Mouse (Mus musculus): ENCODE measurements around the gene Ube2d1. TPM values are rescaled to one million over a fixed set of nuclear protein-coding genes. Genes with fewer than 3 reads are reported as not detected.

Ube2d1 gene
- total RNA-seq (2021), result 10 to 100 TPM; 19.3 to 21.5 TPM
- polyA plus RNA-seq (2012; rRNA removed), result 14.4 and 20.5 TPM in 2 replicates
- long read RNA-seq, transcript Ube2d1-201 (7 exons, 1,431 nt), result major isoform, 7 of 8 reads
- long read RNA-seq, partial matches to known transcripts, result 0 of 8 reads
- long read RNA-seq, other reads (novel, unspliced or antisense), result 1 of 8 reads

- peak; percentile 94 for DNase-seq
These were observed at the start of gene Ube2d1 for GRCm38 (mm10) chr10:71285126-71285580. Gene Ube2d1 (minus strand): TSS chr10:71285262.

GRCm38 (mm10) chr10:71332859-71333258 lies 47.8 kb upstream of the Ube2d1 start:
- no peak for DNase-seq

- DNase-seq, result no peak
These were observed 47.3 kb upstream of the Ube2d1 start for GRCm38 (mm10) chr10:71332376-71332775.

GRCm38 (mm10) chr10:71331908-71332307 lies 46.8 kb upstream of the Ube2d1 start:
- DNase-seq, result no peak

GRCm38 (mm10) chr10:71330070-71330469 lies 45.0 kb upstream of the Ube2d1 start:
- no peak for DNase-seq

- DNase-seq, result no peak
These were observed 44.2 kb upstream of the Ube2d1 start for GRCm38 (mm10) chr10:71329295-71329694.

GRCm38 (mm10) chr10:71328870-71329269 lies 43.8 kb upstream of the Ube2d1 start:
- DNase-seq, result no peak

GRCm38 (mm10) chr10:71328382-71328781 lies 43.3 kb upstream of the Ube2d1 start:
- no peak for DNase-seq

GRCm38 (mm10) chr10:71327386-71327785 lies 42.3 kb upstream of the Ube2d1 start:
- no peak for DNase-seq

- peak; percentile 60 for DNase-seq
These were observed 41.7 kb upstream of the Ube2d1 start for GRCm38 (mm10) chr10:71326789-71327188.

- DNase-seq, result no peak
These were observed 41.1 kb upstream of the Ube2d1 start for GRCm38 (mm10) chr10:71326123-71326522.

- DNase-seq, result no peak
These were observed 38.6 kb upstream of the Ube2d1 start for GRCm38 (mm10) chr10:71323669-71324068.

GRCm38 (mm10) chr10:71316497-71316896 lies 31.4 kb upstream of the Ube2d1 start:
- no peak for DNase-seq

GRCm38 (mm10) chr10:71316056-71316455 lies 31.0 kb upstream of the Ube2d1 start:
- DNase-seq, result no peak

GRCm38 (mm10) chr10:71314596-71314995 lies 29.5 kb upstream of the Ube2d1 start:
- DNase-seq, result no peak

- no peak for DNase-seq
These were observed 25.2 kb upstream of the Ube2d1 start for GRCm38 (mm10) chr10:71310288-71310687.

- no peak for DNase-seq
These were observed 23.1 kb upstream of the Ube2d1 start for GRCm38 (mm10) chr10:71308199-71308598.

- DNase-seq, result no peak
These were observed 21.7 kb upstream of the Ube2d1 start for GRCm38 (mm10) chr10:71306759-71307158.

GRCm38 (mm10) chr10:71306190-71306589 lies 21.1 kb upstream of the Ube2d1 start:
- DNase-seq, result peak; percentile 44

GRCm38 (mm10) chr10:71302490-71302889 lies 17.4 kb upstream of the Ube2d1 start:
- DNase-seq, result no peak

- DNase-seq, result no peak
These were observed 15.1 kb upstream of the Ube2d1 start for GRCm38 (mm10) chr10:71300161-71300560.

GRCm38 (mm10) chr10:71293245-71293644 lies 8.2 kb upstream of the Ube2d1 start:
- no peak for DNase-seq

GRCm38 (mm10) chr10:71292254-71292653 lies 7.2 kb upstream of the Ube2d1 start:
- no peak for DNase-seq

GRCm38 (mm10) chr10:71291801-71292200 lies 6.7 kb upstream of the Ube2d1 start:
- DNase-seq, result no peak

Data from adrenal gland, adult 2 months (tissue).